Mouse (Mus musculus) liver, embryonic 11.5 days (tissue): ENCODE results near the gene Tmeff2. TPM values are rescaled to one million over a fixed set of nuclear protein-coding genes. Genes with fewer than 3 reads are reported as not detected.

Source experiments
- ATAC-seq: fragments of 200-750 bp; cut with Nextera tagmentation; replicated peaks from 2 replicates; pipeline ENCODE4 v1.8.0; 2017; ENCODE audit warnings: moderate number of reproducible peaks, mild to moderate bottlenecking, moderate TSS enrichment, moderate library complexity; ENCODE audit not compliant: low FRiP score
- DNase-seq: peaks from one replicate; pipeline ENCODE4 v3.0.0-alpha.2; 2017; ENCODE audit warnings: low spot score
- H3K27ac ChIP-seq: fragments of 300-500 bp; sonication (generic); 2 replicates; pipeline ENCODE4 v1.5.1; 2014; ENCODE audit warnings: mild to moderate bottlenecking, low read depth, low read length, control low read depth
- H3K27me3 ChIP-seq: fragments of 300-500 bp; sonication (generic); replicated peaks from 2 replicates; pipeline ENCODE4 v1.6.1; 2014; ENCODE audit warnings: low read length, mixed read lengths; ENCODE audit not compliant: control insufficient read depth, insufficient read depth
- H3K36me3 ChIP-seq: fragments of 300-500 bp; sonication (generic); 2 replicates; pipeline ENCODE4 v1.6.1; 2014; ENCODE audit warnings: mild to moderate bottlenecking, low read length, moderate library complexity, mixed read lengths; ENCODE audit not compliant: control insufficient read depth, insufficient read depth
- H3K4me1 ChIP-seq: fragments of 300-500 bp; sonication (generic); replicated peaks from 2 replicates; pipeline ENCODE4 v1.6.1; 2014; ENCODE audit warnings: low read length, mixed read lengths; ENCODE audit not compliant: control insufficient read depth, insufficient read depth
- H3K4me2 ChIP-seq: fragments of 300-500 bp; sonication (generic); 2 replicates; pipeline ENCODE4 v1.6.1; 2014; ENCODE audit warnings: mild to moderate bottlenecking, control low read depth, moderate library complexity
- H3K4me3 ChIP-seq: fragments of 300-500 bp; sonication (generic); 2 replicates; pipeline ENCODE4 v1.5.1; 2014; ENCODE audit warnings: low read depth, low read length, control low read depth
- H3K9ac ChIP-seq: fragments of 300-500 bp; sonication (generic); 2 replicates; pipeline ENCODE4 v1.6.1; 2014; ENCODE audit warnings: low read depth, low read length, control low read depth
- H3K9me3 ChIP-seq: fragments of 300-500 bp; sonication (generic); 2 replicates; pipeline ENCODE4 v1.6.1; 2016; ENCODE audit warnings: low read length, inconsistent platforms, mixed read lengths; ENCODE audit not compliant: control insufficient read depth
- WGBS: fragments of 180-500 bp; shearing (Covaris S2); extraction: QIAGEN DNeasy Blood & Tissue Kit; methylation state at CpG from one replicate; pipeline ENCODE4 v1.1.7; 2014; 5-methylcytosine and 5-hydroxymethylcytosine counted together
- polyA plus RNA-seq: library from polyadenylated mRNA; unstranded; fragments of >200 nt; fragmentation: Nextera tagmentation; extraction: Ambion mirVana; gene quantifications from 2 replicates; pipeline ENCODE4 v1.2.1, GENCODE M21; 2014

The Tmeff2 gene
- polyA plus RNA-seq, 1 experiment from 2014 or later, result 1.1 TPM

DNA sequence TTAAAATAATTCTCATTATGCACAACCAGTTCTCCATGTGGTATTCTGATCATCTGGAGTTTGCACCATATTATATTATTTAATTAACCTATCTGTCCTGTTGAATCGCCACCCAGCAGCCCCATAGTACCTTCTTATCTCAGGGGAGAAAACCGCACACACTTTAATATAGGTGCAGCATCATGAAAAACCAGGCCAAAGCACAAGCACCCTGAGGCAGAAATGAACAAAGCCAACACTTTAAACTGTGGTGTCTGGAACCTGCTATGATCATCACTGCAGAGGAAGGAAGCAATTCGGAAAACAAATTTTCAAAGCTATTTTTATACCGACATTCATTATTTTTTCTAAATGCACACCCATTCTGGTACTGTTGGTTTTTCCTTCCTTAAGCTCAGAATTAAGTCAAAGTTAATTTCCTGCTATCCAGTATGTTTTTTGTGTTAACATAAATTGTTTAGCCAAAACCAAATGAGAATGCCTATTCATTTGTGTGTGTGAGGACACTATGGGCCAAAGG is 206.0 kb downstream of the Tmeff2 start:
- no peaks in the 10 kb centered on the region for H3K36me3 ChIP-seq
- H3K9ac ChIP-seq, result no peak overlapping the region
- no peak overlapping the region for H3K4me2 ChIP-seq
- H3K4me3 ChIP-seq, result no peak overlapping the region
- H3K4me1 ChIP-seq, result no peaks in the 10 kb centered on the region
- no peaks in the 10 kb centered on the region for H3K27me3 ChIP-seq
- ATAC-seq (no peak), DNase-seq (no peak)
- H3K9me3 ChIP-seq, result no peaks in the 10 kb centered on the region
- WGBS, result 72% methylated on average over 4 of the region's 4 CpGs
- H3K27ac ChIP-seq, result no peak overlapping the region

- DNase-seq (no peak), ATAC-seq (no peak)
- H3K36me3 ChIP-seq, result no peaks in the 10 kb centered on the region
- no peak overlapping the region for H3K27ac ChIP-seq
- H3K4me3 ChIP-seq, result no peak overlapping the region
- no peaks in the 10 kb centered on the region for H3K9me3 ChIP-seq
- H3K9ac ChIP-seq, result no peak overlapping the region
- no peaks in the 10 kb centered on the region for H3K4me1 ChIP-seq
- no peaks in the 10 kb centered on the region for H3K27me3 ChIP-seq
- WGBS, result 56% methylated on average over 2 of the region's 2 CpGs
- no peak overlapping the region for H3K4me2 ChIP-seq
These were observed 206.9 kb downstream of the Tmeff2 start for GRCm38 (mm10) chr1:51107299-51107698.

GRCm38 (mm10) chr1:51114721-51115120 is 214.3 kb downstream of the Tmeff2 start:
- Histone ChIP-seq H3K9ac (no peak overlapping the region), H3K36me3 (no peaks in the 10 kb centered on the region), H3K4me3 (no peak overlapping the region), H3K4me1 (no peaks in the 10 kb centered on the region), H3K9me3 (no peaks in the 10 kb centered on the region), H3K4me2 (no peak overlapping the region), H3K27me3 (no peaks in the 10 kb centered on the region), H3K27ac (no peak overlapping the region)
- DNase-seq (no peak), ATAC-seq (no peak)
- 81% methylated on average over 5 of the region's 5 CpGs for WGBS

DNA sequence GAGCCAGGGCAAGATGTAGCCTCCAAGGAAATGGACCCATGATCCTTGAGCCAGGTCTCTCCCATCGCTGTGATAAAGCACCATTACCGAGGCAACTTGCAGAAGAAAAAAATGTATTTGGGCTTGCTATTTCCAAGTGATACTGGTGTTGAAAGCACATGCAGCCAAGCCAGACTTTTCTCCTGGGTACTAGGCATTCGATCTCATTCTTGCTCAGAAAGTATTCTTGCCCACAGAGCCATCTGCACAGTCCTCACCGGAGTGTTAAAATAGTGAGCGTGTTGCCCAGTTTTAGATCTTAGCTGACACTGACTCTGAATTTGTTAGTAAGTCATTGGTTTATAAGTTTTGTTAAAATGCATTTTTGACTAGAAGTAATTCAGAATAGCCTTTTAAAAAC is 215.3 kb downstream of the Tmeff2 start:
- Histone ChIP-seq H3K9me3 (no peaks in the 10 kb centered on the region), H3K27ac (no peak overlapping the region), H3K36me3 (no peaks in the 10 kb centered on the region), H3K4me3 (no peak overlapping the region), H3K27me3 (no peaks in the 10 kb centered on the region), H3K9ac (no peak overlapping the region), H3K4me2 (no peak overlapping the region), H3K4me1 (no peaks in the 10 kb centered on the region)
- ATAC-seq (no peak), DNase-seq (no peak)
- 83% methylated on average over 5 of the region's 5 CpGs for WGBS

GRCm38 (mm10) chr1:51117830-51118229 is 217.4 kb downstream of the Tmeff2 start:
- DNase-seq, result no peak
- WGBS, result 89% methylated on average over 2 of the region's 2 CpGs

DNA sequence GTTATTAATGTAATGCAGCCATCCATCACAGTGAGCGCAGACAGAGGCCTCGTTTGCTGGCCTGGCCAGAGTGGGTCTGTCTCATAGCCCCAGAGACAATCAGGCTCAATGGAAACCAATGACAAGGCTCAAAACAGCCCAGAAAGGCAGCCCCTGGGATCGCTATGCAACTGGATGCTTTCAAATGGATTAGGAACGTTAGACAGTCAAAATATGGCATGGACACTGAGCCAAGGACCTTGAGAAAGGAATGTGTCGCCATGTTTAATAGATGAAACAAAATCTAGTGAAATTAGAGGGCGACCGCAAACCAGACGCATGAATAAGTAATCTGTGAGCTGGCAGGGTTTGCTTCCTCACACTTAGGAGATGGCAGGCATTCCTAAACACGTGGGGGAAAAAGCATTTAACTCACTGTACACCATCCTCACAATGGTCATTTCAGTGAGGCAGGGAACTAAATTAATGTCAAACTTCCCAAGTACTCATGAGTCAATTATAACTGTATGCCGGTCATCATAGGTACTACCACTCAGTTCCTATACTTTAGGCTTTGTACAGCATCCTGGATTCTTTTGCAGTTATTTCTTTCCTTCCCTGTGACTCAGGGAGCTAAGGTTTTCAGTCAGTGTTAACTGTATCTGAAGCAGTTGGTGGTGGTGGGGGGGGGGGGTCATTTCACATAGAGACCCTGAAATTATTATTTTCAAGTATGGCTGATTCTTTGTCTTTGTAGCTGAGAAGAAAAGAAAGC is 225.4 kb downstream of the Tmeff2 start:
- Histone ChIP-seq H3K4me1 (no peaks in the 10 kb centered on the region), H3K9ac (no peak overlapping the region), H3K9me3 (no peaks in the 10 kb centered on the region), H3K4me2 (no peak overlapping the region), H3K4me3 (no peak overlapping the region), H3K27ac (no peak overlapping the region), H3K36me3 (no peaks in the 10 kb centered on the region), H3K27me3 (no peaks in the 10 kb centered on the region)
- 74% methylated on average over 10 of the region's 10 CpGs for WGBS
- ATAC-seq (no peak), DNase-seq (no peak)

More at GRCm38 (mm10) chr1:51117830-51118229, 217.4 kb downstream of the Tmeff2 start:
- H3K27ac ChIP-seq, result no peak overlapping the region
- H3K4me1 ChIP-seq, result no peaks in the 10 kb centered on the region
- H3K9ac ChIP-seq, result no peak overlapping the region
- no peaks in the 10 kb centered on the region for H3K27me3 ChIP-seq
- H3K4me3 ChIP-seq, result no peak overlapping the region
- H3K4me2 ChIP-seq, result no peak overlapping the region
- no peaks in the 10 kb centered on the region for H3K36me3 ChIP-seq
- ATAC-seq, result no peak
- H3K9me3 ChIP-seq, result no peaks in the 10 kb centered on the region

DNA sequence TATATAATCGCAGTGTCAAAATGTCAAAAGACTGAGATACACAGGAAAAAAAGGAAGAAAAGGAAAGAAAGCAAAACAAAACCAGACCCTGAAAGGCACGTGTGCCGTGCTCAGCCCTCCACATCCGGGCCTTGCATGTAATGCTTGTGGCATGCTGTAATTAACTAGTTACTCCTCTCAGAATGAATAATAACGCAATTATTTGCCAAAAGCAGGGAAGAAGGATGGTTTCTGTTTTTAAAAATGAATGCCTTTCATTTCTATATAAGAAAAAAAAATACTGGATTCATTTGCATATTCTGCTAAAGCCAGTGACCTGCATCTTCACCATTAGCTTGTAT is 225.9 kb downstream of the Tmeff2 start:
- H3K4me3 ChIP-seq, result no peak overlapping the region
- no peaks in the 10 kb centered on the region for H3K27me3 ChIP-seq
- H3K4me1 ChIP-seq, result no peaks in the 10 kb centered on the region
- H3K27ac ChIP-seq, result no peak overlapping the region
- no peak overlapping the region for H3K9ac ChIP-seq
- DNase-seq (no peak), ATAC-seq (no peak)
- H3K4me2 ChIP-seq, result no peak overlapping the region
- H3K9me3 ChIP-seq, result no peaks in the 10 kb centered on the region
- 80% methylated on average over 5 of the region's 5 CpGs for WGBS
- H3K36me3 ChIP-seq, result no peaks in the 10 kb centered on the region

- whole genome bisulfite sequencing, result 45% methylated on average over 2 of the region's 2 CpGs
- Histone ChIP-seq H3K4me2 (no peak overlapping the region), H3K4me3 (no peak overlapping the region), H3K27ac (no peak overlapping the region), H3K36me3 (no peaks in the 10 kb centered on the region), H3K4me1 (no peaks in the 10 kb centered on the region), H3K27me3 (no peaks in the 10 kb centered on the region), H3K9me3 (no peaks in the 10 kb centered on the region), H3K9ac (no peak overlapping the region)
- ATAC-seq (no peak), DNase-seq (no peak)
These were observed 236.3 kb downstream of the Tmeff2 start for GRCm38 (mm10) chr1:51136792-51137191.

- ATAC-seq (no peak), DNase-seq (no peak)
- Histone ChIP-seq H3K9ac (no peak overlapping the region), H3K4me1 (no peaks in the 10 kb centered on the region), H3K4me3 (no peak overlapping the region), H3K4me2 (no peak overlapping the region), H3K9me3 (no peaks in the 10 kb centered on the region), H3K36me3 (no peaks in the 10 kb centered on the region), H3K27ac (no peak overlapping the region), H3K27me3 (no peaks in the 10 kb centered on the region)
- WGBS, result 76% methylated on average over 10 of the region's 10 CpGs
These were observed 239.2 kb downstream of the Tmeff2 start for GRCm38 (mm10) chr1:51139605-51140004.
